Mouse (Mus musculus) cerebellum, adult 18-20 months (tissue): ENCODE results near the gene Emc10.

Experiments used
- DNase-seq, 2 experiments: peaks; one replicate each; pipeline ENCODE4 v3.0.0; 2021

Emc10 gene

DNA sequence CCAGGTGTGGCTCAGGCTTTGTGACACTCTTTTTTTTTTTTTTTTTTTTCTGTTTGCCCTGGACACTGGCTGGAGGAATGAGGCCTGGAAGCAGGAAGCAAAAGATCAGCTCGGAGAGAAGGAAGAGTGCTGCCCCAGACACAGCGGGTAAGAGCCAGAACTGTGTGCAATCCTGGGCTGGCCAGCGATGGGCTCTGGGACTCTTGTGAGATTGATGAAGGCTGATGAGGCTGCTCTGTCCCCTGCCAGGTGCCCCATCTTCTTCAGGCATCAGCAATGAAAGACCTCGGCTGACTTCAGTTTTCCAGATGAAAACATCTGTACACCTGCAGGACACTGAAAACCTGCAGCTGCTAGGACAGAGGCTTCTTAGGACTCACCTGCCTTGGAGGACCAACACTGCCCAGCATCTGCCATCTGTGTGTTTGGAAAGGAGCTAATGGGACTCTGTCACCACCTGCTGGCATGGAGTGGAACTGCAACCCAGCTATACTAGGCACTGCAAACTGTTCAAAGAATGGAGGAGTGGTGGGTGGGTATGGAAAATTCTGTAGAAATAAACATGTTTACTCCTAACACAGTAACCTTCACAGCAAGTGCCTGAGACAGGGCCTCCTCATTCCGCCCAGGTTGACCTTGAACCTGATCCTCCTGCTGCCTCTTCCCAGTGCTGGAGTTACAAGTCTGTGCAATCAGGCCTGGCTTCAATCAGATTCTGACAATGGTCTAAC, 11.3 kb downstream of the Emc10 start:
- peak; percentile 83 to 87 for DNase-seq

DNA sequence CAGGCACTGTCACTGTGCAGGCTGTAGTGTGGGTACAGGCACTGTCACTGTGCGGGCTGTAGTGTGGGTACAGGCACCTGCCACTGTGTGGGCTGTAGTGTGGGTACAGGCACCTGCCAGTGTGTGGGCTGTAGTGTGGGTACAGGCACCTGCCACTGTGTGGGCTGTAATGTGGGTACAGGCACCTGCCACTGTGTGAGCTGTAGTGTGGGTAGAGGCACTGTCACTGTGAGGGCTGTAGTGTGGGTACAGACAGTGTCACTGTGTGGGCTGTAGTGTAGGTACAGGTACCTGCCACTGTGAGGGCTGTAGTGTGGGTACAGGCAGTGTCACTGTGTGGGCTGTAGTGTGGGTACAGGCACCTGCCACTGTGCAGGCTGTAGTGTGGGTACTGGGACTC, 12.2 kb downstream of the Emc10 start:
- no peak for DNase-seq

DNA sequence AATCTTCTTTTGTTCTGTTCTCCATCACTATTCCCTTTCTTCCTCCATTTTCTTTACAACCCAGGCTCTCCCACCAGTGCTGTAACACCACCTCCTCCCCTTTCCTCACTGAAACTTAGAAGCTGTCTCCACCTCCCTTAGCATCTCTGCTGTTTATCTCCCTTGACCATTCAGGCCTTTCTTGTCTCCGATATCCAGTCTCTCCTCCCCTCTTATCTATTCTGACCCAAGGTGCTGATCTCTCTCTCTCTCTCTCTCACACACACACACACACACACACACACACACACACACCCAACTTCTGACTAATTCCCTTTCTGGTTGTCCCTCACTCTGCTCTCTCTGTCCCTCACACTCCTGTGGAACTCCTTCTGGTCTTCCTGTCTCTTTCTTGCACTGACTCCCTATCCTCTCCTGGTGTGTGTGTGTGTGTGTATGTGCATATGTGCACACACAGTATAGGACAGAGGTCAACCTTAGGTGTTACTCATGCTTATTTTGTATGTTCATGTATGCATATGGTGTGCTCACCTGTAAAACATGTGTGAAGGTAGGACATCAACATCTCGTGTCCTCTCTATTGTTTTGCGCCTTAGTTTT, 13.4 kb downstream of the Emc10 start:
- DNase-seq: no peak

DNA sequence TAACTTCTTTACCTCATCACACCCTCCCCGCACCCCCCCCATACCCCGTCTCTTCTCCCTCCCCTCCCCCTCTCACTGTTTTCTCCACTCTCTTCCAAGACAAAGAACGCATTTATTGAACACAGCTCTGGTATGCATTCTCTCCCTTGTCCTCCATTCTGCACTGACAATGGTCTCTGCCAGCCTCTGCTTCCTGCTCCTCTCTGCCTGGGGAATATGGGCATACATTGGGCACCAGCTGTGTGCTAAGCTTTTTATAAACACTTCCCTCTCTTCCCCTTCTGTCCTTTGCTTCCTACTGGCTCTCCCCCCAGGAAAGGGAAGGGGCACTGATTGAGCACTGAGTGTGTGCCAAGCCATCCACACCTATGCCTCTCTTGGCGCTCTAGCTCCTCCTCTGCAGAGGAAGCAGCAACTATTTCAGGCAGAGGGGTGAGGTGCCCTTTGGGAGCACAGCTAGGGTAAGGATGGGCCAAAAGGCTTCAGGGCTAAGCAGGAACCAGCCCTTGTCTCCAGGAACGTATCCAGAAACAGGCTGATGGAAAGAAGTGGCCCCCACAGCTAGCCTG, 21.2 kb downstream of the Emc10 start:
- DNase-seq: peak in 1 of 2 experiments; percentile 12

DNA sequence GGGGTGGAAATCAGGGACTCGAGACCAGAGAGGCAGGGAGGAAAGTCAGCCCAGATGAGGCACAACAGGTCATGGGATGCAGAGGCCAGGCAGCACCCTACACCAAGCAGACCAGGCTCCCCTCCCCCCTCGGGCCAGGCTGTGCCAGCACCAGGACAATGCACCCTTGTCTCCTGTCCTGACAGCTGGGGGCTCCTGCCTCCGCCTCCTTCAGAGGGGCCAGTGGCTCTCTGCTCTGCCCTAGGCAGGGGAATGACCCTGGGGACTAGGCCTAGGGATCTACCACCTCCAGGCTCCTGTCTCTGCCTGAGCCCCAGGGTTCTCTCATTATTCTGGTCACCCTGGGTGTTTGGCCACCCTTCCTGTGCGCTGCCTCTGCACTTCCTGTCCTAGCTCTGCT, 21.9 kb downstream of the Emc10 start:
- peak; percentile 56 to 63 for DNase-seq

DNA sequence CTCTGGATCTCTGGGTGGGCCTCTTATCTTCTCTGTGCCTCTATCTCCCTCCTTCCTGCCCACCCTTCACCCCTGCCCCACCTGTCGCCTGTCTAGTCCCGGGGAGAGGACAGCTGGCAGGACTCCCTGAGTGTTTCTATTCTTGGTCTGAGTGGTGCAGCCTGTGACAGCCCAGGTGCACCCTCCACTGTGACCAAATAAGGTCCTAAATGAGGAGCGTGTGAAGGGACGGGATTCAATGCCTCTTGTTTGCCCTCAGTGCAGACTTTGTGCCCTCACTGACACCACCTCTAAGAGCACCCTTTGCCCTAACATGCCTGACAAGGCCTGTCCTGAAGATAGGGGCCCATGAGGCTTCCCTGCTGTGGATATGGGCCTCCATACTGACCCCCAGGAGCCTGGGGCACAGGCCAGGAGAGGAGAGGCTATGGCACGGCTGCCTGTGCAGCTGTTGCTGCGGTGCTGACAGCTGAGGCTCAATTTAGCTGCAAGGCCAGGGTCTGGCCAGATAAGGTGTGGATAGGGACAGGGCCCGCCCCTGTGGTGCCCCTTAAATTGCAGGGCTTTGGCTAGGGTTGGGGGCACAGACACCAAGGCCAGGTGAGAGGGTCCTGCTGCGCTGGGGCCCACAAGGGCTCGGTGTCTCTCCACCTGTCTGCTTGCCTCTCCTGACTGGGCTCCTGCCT, 23.2 kb downstream of the Emc10 start:
- DNase-seq: peak; percentile 42 to 54

DNA sequence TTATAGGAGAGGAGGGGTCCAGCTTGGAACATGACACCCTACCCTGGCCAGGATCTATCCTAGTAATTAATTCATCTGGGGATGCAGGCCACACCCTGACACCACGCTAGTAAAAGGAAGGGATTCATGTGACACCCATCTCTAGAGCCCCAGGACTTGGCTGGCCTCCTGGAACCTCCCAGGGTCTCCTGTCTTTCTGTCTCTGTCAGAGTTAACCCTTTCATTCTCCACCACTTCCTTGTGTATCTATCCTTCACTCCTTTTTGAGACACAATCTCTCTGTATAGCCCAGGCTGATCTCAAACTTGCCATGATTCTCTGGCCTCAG, 23.8 kb downstream of the Emc10 start:
- DNase-seq: no peak

DNA sequence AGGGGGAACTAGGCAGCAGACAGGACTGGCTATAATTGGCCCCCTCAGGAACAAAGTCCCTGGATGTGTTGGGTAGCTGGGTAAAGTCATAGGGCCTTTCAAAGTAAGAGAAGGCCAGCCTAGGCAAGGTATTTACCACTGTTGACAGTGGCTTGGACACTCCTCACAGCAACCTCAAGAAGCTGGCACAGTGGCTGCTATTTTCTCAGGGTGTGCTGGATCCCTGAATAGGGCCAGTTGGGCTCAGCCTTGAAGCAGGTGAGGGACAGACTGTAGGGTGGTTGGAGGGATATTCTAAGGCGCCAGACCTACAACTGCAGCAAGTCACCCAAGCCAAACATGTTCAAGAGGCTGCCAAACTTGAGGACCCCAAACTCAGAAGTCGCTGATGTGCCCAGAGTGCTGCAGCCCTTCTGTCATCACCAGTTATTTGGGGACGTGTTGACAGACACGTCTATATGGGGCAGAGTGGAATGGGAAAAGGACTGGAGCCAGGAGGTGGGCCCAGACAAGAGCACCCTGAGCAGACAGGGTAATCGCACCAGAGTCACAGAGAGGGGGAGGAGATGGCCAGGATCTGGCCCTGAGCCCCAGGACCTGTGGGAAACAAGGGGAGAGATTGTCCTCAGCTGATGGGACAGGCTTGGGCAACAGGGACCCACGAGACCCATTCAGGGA, 24.3 kb downstream of the Emc10 start:
- DNase-seq: peak; percentile 26 to 30

DNA sequence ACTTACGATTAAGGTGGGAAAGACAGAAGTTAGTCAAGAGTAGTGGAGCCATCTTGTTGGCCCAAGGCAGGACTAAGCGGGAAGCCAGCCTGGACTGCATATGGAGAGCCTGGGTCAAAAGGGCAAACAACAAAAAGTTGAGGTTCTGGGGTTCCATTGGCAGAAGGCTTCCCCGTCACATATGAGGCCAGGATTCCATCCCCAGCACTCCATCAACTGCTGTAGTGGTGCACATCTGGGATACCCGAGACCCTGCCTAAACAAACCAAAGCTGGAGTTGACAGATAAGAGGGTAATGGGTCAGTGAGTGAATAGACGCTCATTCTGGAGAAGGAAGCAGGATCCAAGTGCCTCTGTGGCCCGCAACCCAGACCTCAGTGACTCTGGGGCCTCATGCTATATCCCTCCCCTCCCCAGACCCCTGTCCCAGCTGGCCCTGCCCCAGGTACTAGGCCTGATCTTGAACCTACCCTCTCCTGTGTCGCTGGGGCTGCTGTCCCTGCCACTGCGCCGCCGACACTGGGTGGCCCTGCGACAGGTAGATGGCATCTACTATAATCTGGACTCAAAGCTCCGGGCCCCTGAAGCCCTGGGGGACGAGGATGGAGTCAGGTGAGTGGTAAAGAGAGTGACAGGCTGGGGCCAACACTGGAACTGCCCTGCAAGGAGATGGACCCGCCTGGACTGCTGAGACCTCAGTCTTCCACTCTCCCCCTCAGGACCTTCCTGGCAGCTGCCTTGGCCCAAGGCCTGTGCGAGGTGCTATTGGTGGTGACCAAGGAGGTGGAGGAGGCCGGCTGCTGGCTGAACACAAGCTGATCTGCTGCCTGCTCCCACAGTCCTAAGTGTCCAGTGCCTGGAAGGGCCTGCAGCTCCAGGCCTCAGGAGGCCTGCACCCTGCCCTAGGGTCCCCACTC, 25.4 kb downstream of the Emc10 start:
- peak; percentile 13 to 16 for DNase-seq

DNA sequence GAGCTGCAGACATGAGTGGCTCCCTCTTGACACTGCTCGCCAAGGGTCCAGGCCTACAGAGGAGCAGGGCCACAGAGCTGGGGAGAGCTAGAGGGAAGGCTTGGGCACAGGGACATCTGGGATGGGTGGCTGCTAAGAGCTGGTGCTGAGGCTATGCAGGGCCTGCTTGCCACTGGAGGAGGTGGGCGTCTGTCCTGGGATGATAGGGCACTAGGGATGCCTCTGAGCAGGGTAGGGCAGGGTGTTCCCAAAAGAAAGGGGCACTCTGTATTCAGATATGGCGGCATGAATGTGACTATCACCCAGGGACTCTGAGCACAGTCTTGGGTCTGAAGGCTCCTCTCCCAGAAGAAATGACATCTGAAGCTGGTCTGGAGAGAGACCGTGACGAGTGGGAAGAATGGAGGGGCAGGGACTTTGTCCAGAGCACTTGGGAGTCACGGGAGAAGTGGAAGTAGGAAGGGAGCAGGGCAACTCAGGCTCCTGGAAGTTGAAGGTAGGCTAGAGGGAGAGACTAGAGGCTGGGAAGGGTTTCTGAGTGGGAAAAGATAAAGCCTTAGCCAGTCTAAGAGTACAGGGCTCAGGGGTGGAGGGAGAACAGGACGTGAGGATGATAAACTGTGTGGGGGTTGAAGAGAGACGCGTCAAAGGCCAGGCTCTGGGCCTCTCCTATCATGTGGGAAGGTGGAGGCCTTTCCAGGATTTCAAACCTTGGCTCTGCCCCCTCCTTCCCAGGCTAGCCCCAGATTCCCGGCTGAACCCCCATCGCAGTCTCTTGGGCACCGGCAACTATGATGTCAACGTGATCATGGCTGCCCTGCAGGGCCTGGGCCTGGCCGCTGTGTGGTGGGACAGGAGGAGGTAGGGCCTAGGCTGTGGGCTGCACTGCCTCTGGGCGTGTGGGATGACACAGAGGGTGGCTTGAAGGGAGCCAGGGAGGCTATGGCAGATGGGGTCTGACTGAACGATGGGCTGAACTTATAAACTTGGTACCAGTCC, 26.4 kb downstream of the Emc10 start:
- DNase-seq: peak; percentile 5 to 17

DNA sequence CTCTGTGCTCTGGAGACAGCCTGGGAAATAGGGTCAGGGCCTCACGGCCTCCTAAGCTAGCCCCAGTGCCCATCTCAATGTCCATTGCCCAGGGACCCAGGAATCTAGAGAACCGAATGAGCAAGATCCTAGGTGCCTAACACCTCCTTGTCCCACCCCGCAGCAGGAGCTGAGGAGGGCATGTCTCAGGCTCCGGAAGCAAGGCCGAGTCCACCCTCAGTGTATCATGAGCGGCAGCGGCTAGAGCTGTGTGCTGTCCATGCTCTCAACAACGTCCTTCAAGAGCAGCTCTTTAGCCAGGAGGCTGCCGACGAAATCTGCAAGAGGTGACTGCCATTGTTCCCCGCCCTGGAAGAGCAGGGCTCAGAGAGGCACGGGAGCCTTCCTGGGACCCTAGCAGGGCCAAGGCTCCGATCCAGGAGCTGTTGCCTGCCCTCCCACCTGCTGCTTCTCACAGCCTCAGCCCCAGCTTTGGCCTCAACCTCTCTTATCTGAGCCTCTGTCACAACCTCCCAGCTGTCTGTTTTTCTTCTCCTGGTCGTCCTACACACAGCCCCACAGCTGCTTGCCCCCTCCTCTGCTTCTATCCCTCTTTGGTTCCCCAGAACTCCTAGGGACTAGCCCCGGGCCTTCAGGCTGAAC, 27.6 kb downstream of the Emc10 start:
- peak; percentile 27 to 52 for DNase-seq

DNA sequence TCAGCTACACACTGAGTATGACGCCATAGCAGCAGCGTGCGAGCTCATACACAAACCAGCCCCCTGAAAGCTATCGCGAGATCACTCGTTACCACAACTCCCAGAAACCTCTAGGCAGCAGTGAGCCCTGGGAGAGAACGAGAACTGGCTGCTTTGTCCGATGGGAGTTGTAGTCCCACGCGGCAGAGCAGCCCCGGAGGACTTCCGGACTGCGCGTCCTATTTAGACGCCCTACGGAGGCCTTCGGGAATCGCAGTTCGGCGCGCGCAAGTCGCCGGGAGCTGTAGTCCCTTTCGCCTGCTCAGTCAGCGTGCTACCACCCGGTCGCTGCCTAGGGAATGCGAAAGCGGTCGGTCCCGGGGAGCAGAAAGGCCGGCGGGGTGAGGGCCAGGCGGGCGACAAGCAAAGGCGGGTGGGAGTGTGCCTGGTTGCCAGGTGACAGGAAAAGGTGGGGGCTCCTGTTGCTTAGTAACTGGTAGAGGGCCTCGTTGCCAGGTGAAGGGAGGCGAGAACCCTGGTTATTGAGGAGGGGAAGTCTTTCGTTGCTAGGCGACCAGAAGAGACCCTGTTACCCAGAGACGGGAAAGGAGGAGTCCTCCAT, 28.4 kb downstream of the Emc10 start, which contains the start of gene Josd2:
Gene Josd2 (plus strand): TSS at position 170 of the 601 bp plus-strand sequence.
- peak; percentile 92 to 97 for DNase-seq

DNA sequence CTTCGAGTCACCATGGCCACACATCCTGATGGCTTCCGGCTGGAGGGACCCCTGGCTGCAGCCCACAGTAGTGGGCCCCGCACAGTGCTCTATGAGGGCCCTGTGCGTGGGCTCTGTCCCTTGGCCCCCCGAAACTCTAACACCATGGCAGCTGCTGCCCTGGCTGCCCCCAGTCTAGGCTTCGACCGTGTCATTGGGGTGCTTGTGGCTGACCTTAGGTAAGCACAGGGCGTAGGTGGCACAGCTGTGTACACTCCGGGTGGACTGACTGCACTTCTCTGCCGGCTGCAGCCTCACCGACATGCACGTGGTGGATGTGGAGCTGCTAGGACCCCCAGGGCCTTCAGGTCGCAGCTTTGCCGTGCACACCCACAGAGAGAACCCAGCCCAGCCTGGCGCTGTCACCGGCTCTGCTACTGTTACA, 29.4 kb downstream of the Emc10 start:
- DNase-seq: peak; percentile 40 to 54

DNA sequence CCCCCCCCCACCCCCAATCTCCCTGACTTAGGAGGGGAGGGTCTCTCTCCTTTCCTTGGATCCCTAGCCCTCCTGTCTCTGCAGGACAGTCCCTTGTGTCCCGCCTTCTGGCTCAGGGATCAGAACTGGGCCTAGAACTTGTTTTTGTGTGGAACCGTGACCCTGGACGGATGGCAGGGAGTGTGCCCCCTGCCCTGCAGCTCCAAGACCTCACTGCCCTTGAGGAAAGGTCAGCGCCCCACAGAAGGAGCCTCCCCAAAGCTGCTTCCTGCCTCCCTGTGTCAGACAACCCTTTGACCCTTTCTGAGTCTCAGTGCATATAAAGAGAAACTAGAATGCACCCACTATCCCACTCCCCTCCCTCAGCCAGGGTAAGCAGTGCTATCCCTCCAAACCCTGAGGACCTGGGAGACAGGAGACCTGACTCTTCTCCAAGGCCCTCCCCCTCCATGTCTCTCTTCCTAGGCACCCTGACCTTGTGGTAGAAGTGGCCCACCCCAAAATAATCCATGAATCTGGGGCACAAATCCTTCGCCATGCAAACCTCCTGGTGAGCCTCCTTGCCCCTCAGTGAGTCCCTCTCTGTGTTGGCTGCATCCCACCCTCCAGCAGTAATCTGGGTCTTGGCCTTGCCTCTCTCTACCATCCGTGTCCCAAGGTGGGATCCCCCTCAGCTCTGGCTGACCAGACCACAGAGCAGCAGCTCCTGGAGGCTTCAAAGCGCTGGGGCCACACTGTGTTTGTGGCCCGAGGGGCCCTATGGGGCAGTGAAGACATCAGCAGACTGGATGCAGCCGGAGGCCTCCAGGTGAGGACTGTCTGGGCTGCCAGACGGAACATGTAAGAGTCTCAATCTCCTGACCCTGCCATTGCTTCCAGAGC, 30.1 kb downstream of the Emc10 start:
- DNase-seq: peak; percentile 26 to 42

DNA sequence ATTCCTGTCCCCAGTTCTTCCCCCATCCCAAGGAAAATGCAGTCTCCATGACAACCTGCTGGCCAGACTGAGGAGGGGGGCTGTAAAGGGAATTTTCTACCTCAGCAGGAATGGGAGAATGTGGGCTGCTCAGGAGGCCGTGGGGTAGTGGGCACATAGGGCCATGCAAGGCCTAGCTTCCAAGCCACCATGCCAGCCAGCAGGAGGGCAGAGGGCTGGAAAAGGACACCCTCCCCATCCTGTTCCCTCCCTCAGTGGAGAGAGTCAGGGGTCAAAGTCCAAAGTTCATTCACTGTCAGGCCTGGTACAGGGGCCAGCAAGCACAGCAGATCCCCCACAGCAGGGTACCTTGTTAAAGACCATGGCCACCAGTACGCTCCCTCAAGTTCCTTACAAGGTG, 31.2 kb downstream of the Emc10 start, which contains the start of gene Aspdh:
Gene Aspdh (plus strand): TSS at position 281 of the 400 bp plus-strand sequence.
- peak; percentile 43 to 47 for DNase-seq

DNA sequence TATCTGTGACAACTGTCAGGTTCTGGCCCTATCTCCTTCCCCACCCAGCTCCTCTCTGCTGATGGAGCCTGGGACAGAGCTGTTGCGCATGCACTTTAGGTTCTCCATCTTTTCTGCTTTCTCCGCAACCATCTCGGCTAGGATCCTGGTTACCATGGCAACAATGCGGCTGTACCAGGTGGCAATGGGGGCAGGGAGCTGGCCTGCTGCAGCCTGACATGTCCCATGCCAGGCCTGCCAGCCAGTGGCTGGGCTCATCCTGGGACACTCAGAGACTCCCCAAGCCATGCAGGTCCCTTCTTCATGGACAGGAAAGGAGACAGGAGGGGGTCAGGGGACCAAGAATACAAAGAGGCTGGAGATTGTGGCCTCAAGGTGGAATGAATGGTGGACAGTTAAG, 31.8 kb downstream of the Emc10 start:
- DNase-seq: peak; percentile 95 to 97

DNA sequence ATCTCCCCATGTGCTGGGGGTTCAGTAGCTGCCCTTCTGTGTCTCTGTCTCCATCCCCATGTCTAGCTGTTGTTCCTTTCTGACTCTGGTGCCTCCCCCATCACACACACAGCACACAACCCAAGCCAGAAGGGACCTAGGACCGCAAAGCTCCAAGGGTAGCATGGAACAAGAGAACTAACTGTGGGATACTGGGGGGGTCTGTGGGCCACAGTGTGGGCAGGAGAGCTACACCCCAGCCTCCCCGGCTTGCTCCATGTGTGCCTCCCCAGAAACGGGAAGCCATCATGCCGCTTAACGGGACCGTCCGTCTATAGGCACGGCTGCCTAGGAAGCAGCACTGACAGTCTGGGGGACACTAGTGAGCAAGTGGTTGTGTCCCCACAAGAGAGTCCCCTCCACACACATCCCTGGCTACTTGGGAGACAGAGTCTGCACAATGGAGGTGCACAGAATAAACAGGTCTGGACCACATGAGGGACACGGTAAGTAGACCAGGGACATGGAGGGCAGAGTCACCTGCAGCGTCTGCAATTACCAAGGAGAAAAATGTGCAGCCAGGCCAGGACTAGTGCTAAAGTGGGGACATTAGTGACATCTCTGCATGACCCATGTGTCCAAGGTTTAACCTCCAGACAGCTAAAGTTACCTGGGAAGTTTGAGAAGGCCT, 32.6 kb downstream of the Emc10 start:
- peak; percentile 19 to 51 for DNase-seq

DNA sequence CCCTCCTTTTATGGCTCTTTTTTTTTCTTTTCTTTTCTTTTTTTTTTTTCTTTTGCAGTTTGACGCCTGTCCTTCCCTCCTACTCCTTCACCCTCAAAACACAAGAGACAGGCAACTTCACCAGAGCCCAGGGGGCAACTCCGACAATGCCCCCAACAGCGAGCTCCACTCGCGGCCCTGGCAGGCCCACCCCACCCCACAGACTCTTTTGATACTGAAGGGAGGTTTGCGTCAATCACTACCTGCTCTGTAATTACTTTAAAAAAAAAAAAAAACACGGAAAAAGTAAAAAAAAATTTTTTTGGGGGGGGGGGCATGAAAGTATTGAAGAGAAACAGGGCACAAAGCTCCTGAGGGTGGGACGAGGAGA, 33.3 kb downstream of the Emc10 start:
- DNase-seq: peak in 1 of 2 experiments; percentile 5
